Mouse (Mus musculus) myocyte (in vitro differentiated cells): ENCODE data around the gene Dlgap5. TPM values are rescaled to one million over a fixed set of nuclear protein-coding genes. Genes with fewer than 3 reads are reported as not detected.
A peak's percentile ranks its signal among the peaks of the same experiment; 100 is the strongest.

Experiments
- H3K27me3 ChIP-seq: one replicate; pipeline ENCODE4 v1.6.1; 2011; ENCODE audit not compliant: control insufficient read depth, insufficient read depth, insufficient read length
- H3K36me3 ChIP-seq: one replicate; pipeline ENCODE4 v1.6.1; 2011; ENCODE audit not compliant: control insufficient read depth, insufficient read depth
- H3K4me2 ChIP-seq: one replicate; pipeline ENCODE4 v1.6.1; 2011; ENCODE audit warnings: low read depth, control low read depth
- H3K4me3 ChIP-seq: one replicate; pipeline ENCODE4 v1.5.1; 2011; ENCODE audit warnings: mild to moderate bottlenecking, control low read depth, moderate library complexity
- H3K79me2 ChIP-seq: one replicate; pipeline ENCODE4 v1.6.1; 2011; ENCODE audit not compliant: control insufficient read depth, insufficient read depth
- H3ac ChIP-seq: one replicate; pipeline ENCODE4 v1.6.1; 2011; ENCODE audit not compliant: control insufficient read depth, insufficient read length
- CEBPB ChIP-seq: IDR thresholded peaks from 2 replicates; pipeline ENCODE4 v1.6.1; 2011; ENCODE audit warnings: mild to moderate bottlenecking, moderate library complexity; ENCODE audit not compliant: poor library complexity, insufficient read depth, severe bottlenecking
- E2F4 ChIP-seq: IDR thresholded peaks from one replicate; pipeline ENCODE4 v1.6.1; 2011; ENCODE audit warnings: mild to moderate bottlenecking, control low read depth, moderate library complexity; ENCODE audit not compliant: insufficient read depth
- MAX ChIP-seq: IDR thresholded peaks from one replicate; pipeline ENCODE4 v1.6.1; 2011; ENCODE audit warnings: low read depth, mild to moderate bottlenecking, control low read depth
- MYOD1 ChIP-seq, 3 experiments: IDR thresholded peaks; one replicate each; pipeline ENCODE4 v1.6.1; 2011; ENCODE audit warnings: control low read depth in 2 of 3, low read depth in 2 of 3, mild to moderate bottlenecking in 2 of 3, moderate library complexity in 1 of 3; ENCODE audit not compliant: insufficient read length in 2 of 3, control insufficient read depth in 1 of 3
- MYOG ChIP-seq, 3 experiments: IDR thresholded peaks; one replicate each; pipeline ENCODE4 v1.6.1; 2011; ENCODE audit warnings: control low read depth in 2 of 3, low read depth in 2 of 3, mild to moderate bottlenecking in 2 of 3; ENCODE audit not compliant: insufficient read length in 2 of 3, control insufficient read depth in 1 of 3, insufficient read depth in 1 of 3
- POLR2A ChIP-seq: IDR thresholded peaks from one replicate; pipeline ENCODE4 v1.6.1; 2011; ENCODE audit warnings: low read depth, mild to moderate bottlenecking, control low read depth, moderate library complexity; ENCODE audit not compliant: insufficient read length
- POLR2AphosphoS2 ChIP-seq: IDR thresholded peaks from one replicate; pipeline ENCODE4 v1.6.1; 2011; ENCODE audit warnings: low read depth, control low read depth; ENCODE audit not compliant: insufficient read length
- REST ChIP-seq: IDR thresholded peaks from one replicate; pipeline ENCODE4 v1.6.1; 2011; ENCODE audit warnings: mild to moderate bottlenecking, control low read depth, moderate library complexity; ENCODE audit not compliant: insufficient read depth, insufficient read length
- SRF ChIP-seq: IDR thresholded peaks from one replicate; pipeline ENCODE4 v1.6.1; 2011; ENCODE audit warnings: low read depth; ENCODE audit not compliant: control insufficient read depth, insufficient read length
- TCF12 ChIP-seq: IDR thresholded peaks from one replicate; pipeline ENCODE4 v1.6.1; 2011; ENCODE audit warnings: mild to moderate bottlenecking, control low read depth; ENCODE audit not compliant: poor library complexity, insufficient read depth, severe bottlenecking
- TCF3 ChIP-seq: IDR thresholded peaks from one replicate; pipeline ENCODE4 v1.6.1; 2011; ENCODE audit warnings: low read depth, control low read depth; ENCODE audit not compliant: insufficient read length
- USF1 ChIP-seq: IDR thresholded peaks from one replicate; pipeline ENCODE4 v1.6.1; 2011; ENCODE audit warnings: low read depth, mild to moderate bottlenecking, control low read depth, moderate library complexity
- polyA plus RNA-seq: library from polyadenylated mRNA; unstranded; fragments of >200 nt; fragmentation: generic; extraction: Trizol; gene quantifications from one replicate; pipeline ENCODE4 v1.2.1, GENCODE M21; 2012; ENCODE audit warnings: missing spikeins

Dlgap5 gene
- polyA plus RNA-seq, 1 experiment: 16.3 TPM

GRCm38 (mm10) chr14:47438947-47439346 lies 20.7 kb upstream of the Dlgap5 start:
- Histone ChIP-seq H3K36me3 (no peaks in the 10 kb centered on the region), H3K27me3 (no peaks in the 10 kb centered on the region), H3ac (no peak overlapping the region), H3K79me2 (no peaks in the 10 kb centered on the region), H3K4me2 (no peak overlapping the region), H3K4me3 (no peak overlapping the region)
- TF ChIP-seq SRF (no peak), USF1 (no peak), E2F4 (no peak), CEBPB (no peak), MAX (no peak), TCF3 (no peak), REST (no peak), TCF12 (no peak), MYOD1 (IDR thresholded peaks at IDR 0.05; ENCODE audit: control insufficient read depth in 1 of 3, insufficient read length in 2 of 3, low read depth in 2 of 3) (no peak), POLR2A (no peak), POLR2AphosphoS2 (no peak), MYOG (IDR thresholded peaks at IDR 0.05; ENCODE audit: control insufficient read depth in 1 of 3, insufficient read depth in 1 of 3, insufficient read length in 2 of 3, low read depth in 2 of 3) (no peak)

DNA sequence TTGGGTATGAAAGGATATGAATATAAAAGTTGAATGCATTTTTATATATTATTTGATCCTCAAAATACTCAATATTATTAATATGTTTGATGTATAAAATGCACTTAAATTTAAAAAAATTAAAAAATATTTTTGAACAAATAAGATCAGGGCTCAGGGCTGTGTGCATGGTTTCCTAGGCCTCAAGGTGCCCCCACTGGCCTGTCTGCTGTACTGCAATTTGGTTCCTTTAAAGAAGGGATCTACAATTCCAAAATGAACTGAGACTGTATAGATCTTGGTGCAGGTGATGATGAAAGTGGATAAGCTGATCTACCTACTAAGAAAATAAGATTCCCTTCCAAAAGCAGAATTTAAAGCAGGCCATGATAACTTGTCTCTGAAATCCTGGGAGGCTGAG lies 14.8 kb upstream of the Dlgap5 start:
- H3K4me2 ChIP-seq: no peak overlapping the region
- no peak overlapping the region for H3ac ChIP-seq
- TF ChIP-seq MYOD1 (IDR thresholded peaks at IDR 0.05; ENCODE audit: control insufficient read depth in 1 of 3, insufficient read length in 2 of 3, low read depth in 2 of 3): no peak
- no peak for TF ChIP-seq REST
- TF ChIP-seq POLR2A: no peak
- no peak for TF ChIP-seq CEBPB
- TF ChIP-seq USF1: no peak
- no peak for TF ChIP-seq MYOG (IDR thresholded peaks at IDR 0.05; ENCODE audit: control insufficient read depth in 1 of 3, insufficient read depth in 1 of 3, insufficient read length in 2 of 3, low read depth in 2 of 3)
- TF ChIP-seq SRF: no peak
- H3K4me3 ChIP-seq: no peak overlapping the region
- no peaks in the 10 kb centered on the region for H3K27me3 ChIP-seq
- H3K79me2 ChIP-seq: no peaks in the 10 kb centered on the region
- H3K36me3 ChIP-seq: no peaks in the 10 kb centered on the region

GRCm38 (mm10) chr14:47422466-47422865 lies 4.3 kb upstream of the Dlgap5 start:
- H3K4me3 ChIP-seq: no peak overlapping the region
- no peak for TF ChIP-seq TCF3
- TF ChIP-seq MYOD1 (IDR thresholded peaks at IDR 0.05; ENCODE audit: control insufficient read depth in 1 of 3, insufficient read length in 2 of 3, low read depth in 2 of 3): no peak
- TF ChIP-seq CEBPB: no peak
- no peak for TF ChIP-seq TCF12
- no peak for TF ChIP-seq MAX
- H3K79me2 ChIP-seq: peaks cover 2% of the 10 kb centered on the region
- no peaks in the 10 kb centered on the region for H3K36me3 ChIP-seq
- no peak overlapping the region for H3K4me2 ChIP-seq
- no peaks in the 10 kb centered on the region for H3K27me3 ChIP-seq
- no peak overlapping the region for H3ac ChIP-seq

DNA sequence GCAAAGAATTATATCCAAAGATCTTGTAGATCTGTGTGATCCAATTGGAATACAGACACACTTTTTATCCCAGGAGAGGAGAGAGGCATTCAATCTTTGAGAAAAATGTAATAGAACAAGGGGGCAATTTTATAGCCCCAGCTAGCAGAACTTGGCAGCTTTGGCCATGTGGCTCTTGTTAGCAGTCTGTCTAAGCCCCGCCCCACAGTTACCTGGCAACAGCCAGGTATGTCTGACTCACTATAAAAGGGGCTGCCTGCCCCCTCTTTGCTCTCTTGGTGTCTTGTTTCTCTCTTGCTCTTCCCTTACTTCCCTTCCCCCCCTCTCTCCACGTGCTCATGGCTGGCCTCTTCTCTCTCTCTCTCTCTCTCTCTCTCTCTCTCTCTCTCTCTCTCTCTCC lies 3.4 kb upstream of the Dlgap5 start:
- Histone ChIP-seq H3K4me2 (no peak overlapping the region), H3K36me3 (no peaks in the 10 kb centered on the region), H3ac (no peak overlapping the region), H3K4me3 (no peak overlapping the region), H3K79me2 (peaks cover 7% of the 10 kb centered on the region), H3K27me3 (no peaks in the 10 kb centered on the region)
- no peak for TF ChIP-seq TCF3

GRCm38 (mm10) chr14:47419723-47420276 lies 1.6 kb upstream of the Dlgap5 start:
- H3ac ChIP-seq: no peak overlapping the region
- no peak for TF ChIP-seq REST
- no peak overlapping the region for H3K4me2 ChIP-seq
- H3K27me3 ChIP-seq: no peaks in the 10 kb centered on the region
- peaks cover 5% of the 10 kb centered on the region for H3K36me3 ChIP-seq
- H3K79me2 ChIP-seq: peaks cover 12% of the 10 kb centered on the region
- no peak overlapping the region for H3K4me3 ChIP-seq

DNA sequence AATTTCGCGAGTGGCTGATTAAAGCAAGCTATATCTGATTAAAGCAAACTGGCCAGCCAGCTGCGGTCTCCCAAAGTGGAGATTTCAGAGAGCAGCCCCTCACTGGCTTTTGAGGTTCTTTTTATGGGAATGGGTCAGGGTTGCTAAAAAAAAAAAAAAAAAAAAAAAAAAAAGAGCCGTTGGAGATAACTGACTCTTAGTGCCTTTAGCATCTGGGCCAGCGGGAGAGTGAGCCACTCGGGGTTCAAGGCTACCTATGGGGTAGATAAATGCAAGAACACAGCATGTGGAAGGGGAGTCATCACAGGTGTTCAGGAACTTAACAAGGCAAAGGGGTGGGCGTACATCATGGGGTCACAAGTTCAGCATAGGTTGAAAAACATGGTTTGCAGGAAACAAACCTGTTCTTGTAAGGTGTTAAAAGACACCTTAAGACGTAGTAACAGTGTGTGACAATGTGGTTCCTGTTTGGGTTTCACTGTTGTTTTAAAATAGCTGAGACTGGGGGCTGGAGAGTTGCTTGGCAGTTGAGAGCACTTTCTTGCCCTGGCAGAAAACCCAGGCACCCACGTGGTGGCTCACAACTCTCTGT lies 923 bp upstream of the Dlgap5 start:
- peaks cover 12% of the 10 kb centered on the region for H3K79me2 ChIP-seq
- TF ChIP-seq CEBPB: no peak
- H3K4me3 ChIP-seq: peak overlapping the region; percentile 63
- H3ac ChIP-seq: no peak overlapping the region
- H3K36me3 ChIP-seq: peaks cover 9% of the 10 kb centered on the region
- no peaks in the 10 kb centered on the region for H3K27me3 ChIP-seq
- H3K4me2 ChIP-seq: no peak overlapping the region
